ENCODE assay signal across 11 mouse cellular contexts in the genomic region with DNA sequence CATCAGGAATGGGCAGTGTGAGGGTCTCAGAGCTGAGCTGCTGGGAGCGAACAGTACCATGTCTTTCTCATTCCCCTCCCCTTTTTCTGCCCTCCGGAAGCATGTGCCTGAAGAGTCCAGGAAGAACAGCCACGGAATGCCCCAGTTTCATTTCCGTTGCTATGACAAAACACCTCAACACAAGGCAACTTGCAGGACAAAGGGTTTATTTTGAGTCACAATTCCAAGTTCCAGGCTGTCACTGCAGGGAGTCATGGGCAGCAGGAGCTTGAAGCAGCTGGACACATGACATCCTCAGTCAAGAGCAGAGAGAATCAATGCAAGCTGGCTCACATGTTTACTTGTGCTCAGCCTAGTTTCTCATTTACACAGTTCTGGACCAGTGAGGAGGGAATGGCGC. TPM values are rescaled to one million over a fixed set of nuclear protein-coding genes. Genes with fewer than 3 reads are reported as not detected.
DNase-seq lines count a peak whose midpoint lies in the region; ATAC-seq and TF ChIP-seq lines count a peak whose summit lies in the region.
"Had no signal": no experiment of that assay in that cellular context is flagged by ENCODE, and none has a peak within 500 bp of the region (broad histone marks: within the 10 kb centered on the region; RNA-seq: fewer than 3 reads in every experiment).

No protein-coding gene starts in this region.

- TF ChIP-seq CTCF in intestine, postnatal 0 days (IDR thresholded peaks at IDR 0.05; ENCODE audit: low read depth): no peak
- TF ChIP-seq CTCF in hindbrain, postnatal 0 days (IDR thresholded peaks at IDR 0.05; ENCODE audit: low read depth): no peak

- H3K4me2 ChIP-seq in intestine, embryonic 14.5 days (ENCODE audit: low read length): no peak overlapping the region
- H3K4me2 ChIP-seq in intestine, postnatal 0 days (replicated peaks; ENCODE audit: low read depth): no peak overlapping the region
- no peak overlapping the region for H3K4me2 ChIP-seq in embryonic facial prominence, embryonic 13.5 days
- H3K4me2 ChIP-seq in hindbrain, postnatal 0 days (ENCODE audit: low read depth, low read length): no peak overlapping the region
- H3K4me2 ChIP-seq in midbrain, embryonic 14.5 days (ENCODE audit: low read length): no peak overlapping the region
- H3K4me2 ChIP-seq: liver, embryonic 12.5 days had no signal

- WGBS in intestine, embryonic 14.5 days: 70% methylated on average over 5 of the region's 5 CpGs
- 63% methylated on average over 5 of the region's 5 CpGs for WGBS in intestine, postnatal 0 days
- WGBS in embryonic facial prominence, embryonic 13.5 days: 71% methylated on average over 5 of the region's 5 CpGs
- 28% methylated on average over 5 of the region's 5 CpGs for WGBS in hindbrain, postnatal 0 days
- WGBS in midbrain, embryonic 14.5 days: 38% methylated on average over 5 of the region's 5 CpGs

- no peaks in the 10 kb centered on the region for H3K36me3 ChIP-seq in intestine, embryonic 14.5 days (ENCODE audit: control insufficient read depth, insufficient read depth, low read length)
- no peaks in the 10 kb centered on the region for H3K36me3 ChIP-seq in intestine, postnatal 0 days (ENCODE audit: control insufficient read depth, insufficient read depth)
- no peaks in the 10 kb centered on the region for H3K36me3 ChIP-seq in embryonic facial prominence, embryonic 13.5 days
- no peaks in the 10 kb centered on the region for H3K36me3 ChIP-seq in hindbrain, postnatal 0 days (ENCODE audit: insufficient read depth, low read length)
- no peaks in the 10 kb centered on the region for H3K36me3 ChIP-seq in midbrain, embryonic 14.5 days (ENCODE audit: control insufficient read depth, insufficient read depth, low read length)
- H3K36me3 ChIP-seq: liver, embryonic 12.5 days had no signal

- no peaks in the 10 kb centered on the region for H3K9me3 ChIP-seq in intestine, embryonic 14.5 days (ENCODE audit: control insufficient read depth, low read length)
- H3K9me3 ChIP-seq in intestine, postnatal 0 days (ENCODE audit: control insufficient read depth): no peaks in the 10 kb centered on the region
- H3K9me3 ChIP-seq in embryonic facial prominence, embryonic 13.5 days: no peaks in the 10 kb centered on the region; the same call in 1 of the 2 replicates
- H3K9me3 ChIP-seq in hindbrain, postnatal 0 days (ENCODE audit: low read length): no peaks in the 10 kb centered on the region
- H3K9me3 ChIP-seq in midbrain, embryonic 14.5 days (ENCODE audit: control insufficient read depth, low read length): no peaks in the 10 kb centered on the region
- H3K9me3 ChIP-seq: liver, embryonic 12.5 days had no signal

- H3K4me1 ChIP-seq in intestine, embryonic 14.5 days (replicated peaks; ENCODE audit: control insufficient read depth, insufficient read depth, low read length): no peaks in the 10 kb centered on the region; the same call in 1 of the 2 replicates
- peaks cover 5% of the 10 kb centered on the region; the same call in 1 of the 2 replicates for H3K4me1 ChIP-seq in intestine, postnatal 0 days (replicated peaks; ENCODE audit: control insufficient read depth, insufficient read depth, low read length)
- H3K4me1 ChIP-seq in embryonic facial prominence, embryonic 13.5 days: peaks cover 7% of the 10 kb centered on the region
- peaks cover 4% of the 10 kb centered on the region for H3K4me1 ChIP-seq in hindbrain, postnatal 0 days (ENCODE audit: insufficient read depth, low read length)
- no peaks in the 10 kb centered on the region for H3K4me1 ChIP-seq in midbrain, embryonic 14.5 days (ENCODE audit: control insufficient read depth, insufficient read depth, low read length)

- H3K27me3 ChIP-seq in intestine, embryonic 14.5 days (replicated peaks; ENCODE audit: control insufficient read depth, insufficient read depth, low read length): no peaks in the 10 kb centered on the region
- no peaks in the 10 kb centered on the region for H3K27me3 ChIP-seq in intestine, postnatal 0 days (replicated peaks; ENCODE audit: control insufficient read depth, insufficient read depth, low read length)
- no peaks in the 10 kb centered on the region for H3K27me3 ChIP-seq in embryonic facial prominence, embryonic 13.5 days
- H3K27me3 ChIP-seq in hindbrain, postnatal 0 days (ENCODE audit: insufficient read depth, low read length): no peaks in the 10 kb centered on the region
- H3K27me3 ChIP-seq in midbrain, embryonic 14.5 days (ENCODE audit: control insufficient read depth, insufficient read depth, low read length): no peaks in the 10 kb centered on the region
- H3K27me3 ChIP-seq: liver, embryonic 12.5 days had no signal

- H3K9ac ChIP-seq in intestine, embryonic 14.5 days (ENCODE audit: low read length): no peak overlapping the region
- H3K9ac ChIP-seq in intestine, postnatal 0 days (ENCODE audit: low read depth, low read length): no peak overlapping the region
- H3K9ac ChIP-seq in embryonic facial prominence, embryonic 13.5 days: no peak overlapping the region
- H3K9ac ChIP-seq in hindbrain, postnatal 0 days (replicated peaks; ENCODE audit: low read length): no peak overlapping the region
- no peak overlapping the region for H3K9ac ChIP-seq in midbrain, embryonic 14.5 days (replicated peaks; ENCODE audit: low read length)
- H3K9ac ChIP-seq: liver, embryonic 12.5 days had no signal

- no peak for DNase-seq in intestine, embryonic 14.5 days (ENCODE audit: low spot score)
- peak; percentile 40 for DNase-seq in hindbrain, postnatal 0 days (ENCODE audit: low spot score)
- no peak for DNase-seq in midbrain, embryonic 14.5 days
- no peak for DNase-seq in layer of hippocampus, adult 8-10 months (ENCODE audit: low spot score in 2 of 2)
- DNase-seq in c-Kit-positive CD71-positive TER-119-positive erythroid progenitor cells, embryonic 14.5 days (ENCODE audit: low spot score): no peak
- no peak for DNase-seq in layer of hippocampus, postnatal 14 days (ENCODE audit: low spot score in 2 of 2)
- DNase-seq: gastrocnemius, postnatal 36 days; right cerebral cortex, adult 18-20 months had no signal

- no peak for ATAC-seq in intestine, embryonic 14.5 days (replicated peaks; ENCODE audit: low FRiP score, low TSS enrichment, low read depth)
- ATAC-seq in intestine, postnatal 0 days: no peak
- ATAC-seq in embryonic facial prominence, embryonic 13.5 days (ENCODE audit: insufficient number of reproducible peaks, insufficient read depth, low FRiP score, low TSS enrichment, low read depth): no peak
- peak; percentile 62 for ATAC-seq in hindbrain, postnatal 0 days
- ATAC-seq in midbrain, embryonic 14.5 days (ENCODE audit: low FRiP score, low TSS enrichment): no peak
- ATAC-seq: liver, embryonic 12.5 days had no signal

- H3K4me3 ChIP-seq in intestine, embryonic 14.5 days (ENCODE audit: low read depth, low read length): no peak overlapping the region
- no peak overlapping the region for H3K4me3 ChIP-seq in intestine, postnatal 0 days (ENCODE audit: low read depth, low read length)
- no peak overlapping the region for H3K4me3 ChIP-seq in embryonic facial prominence, embryonic 13.5 days
- H3K4me3 ChIP-seq in hindbrain, postnatal 0 days (ENCODE audit: low read length): no peak overlapping the region
- H3K4me3 ChIP-seq in midbrain, embryonic 14.5 days (replicated peaks; ENCODE audit: low read depth, low read length): no peak overlapping the region
- H3K4me3 ChIP-seq: liver, embryonic 12.5 days had no signal

- H3K27ac ChIP-seq in intestine, embryonic 14.5 days (ENCODE audit: low read depth): peak overlapping the region; percentile 54; the same call in 1 of the 2 replicates
- H3K27ac ChIP-seq in intestine, postnatal 0 days (ENCODE audit: low read depth, low read length): no peak overlapping the region
- peak overlapping the region; percentile 48; the same call in 1 of the 2 replicates for H3K27ac ChIP-seq in embryonic facial prominence, embryonic 13.5 days
- H3K27ac ChIP-seq in hindbrain, postnatal 0 days: peak overlapping the region; percentile 65
- H3K27ac ChIP-seq in midbrain, embryonic 14.5 days (replicated peaks; ENCODE audit: low read depth, low read length): peak overlapping the region; percentile 32; the same call in 1 of the 2 replicates
- H3K27ac ChIP-seq: liver, embryonic 12.5 days had no signal

RNA-seq across cellular contexts. Expression of gene 1700001O22Rik, which starts 53.4 kb away (rescaled TPM):
- 2.1 and 2.2 TPM in 2 replicates for polyA plus RNA-seq in intestine, embryonic 14.5 days (2014; fragmentation: Nextera tagmentation; extraction: Ambion mirVana)
- 0.58 and 0.60 TPM in 2 replicates for polyA plus RNA-seq in intestine, postnatal 0 days (2015; fragmentation: Nextera tagmentation; extraction: Ambion mirVana)
- polyA plus RNA-seq in embryonic facial prominence, embryonic 13.5 days (2015; fragmentation: Nextera tagmentation; extraction: Ambion mirVana): 2.8 and 2.9 TPM in 2 replicates
- total RNA-seq in hindbrain, postnatal 0 days (2014; rRNA removed): 0.75 and 2.4 TPM in 2 replicates
- polyA plus RNA-seq in hindbrain, postnatal 0 days (2015; fragmentation: Nextera tagmentation; extraction: Ambion mirVana): 1.8 and 2.6 TPM in 2 replicates
- polyA plus RNA-seq in midbrain, embryonic 14.5 days (2014; fragmentation: Nextera tagmentation; extraction: Ambion mirVana): 0.87 and 1.0 TPM in 2 replicates
- 10 to 100 TPM in 1 of 4 experiments, 1 to 10 TPM in 3; 6.1 to 12.4 (median 7.1) TPM for total RNA-seq in layer of hippocampus, adult 8-10 months (2022)
- total RNA-seq in layer of hippocampus, postnatal 14 days (2021): 1 to 10 TPM; 2.9 to 3.8 TPM

RNA-seq across cellular contexts. Expression of gene Ntmt1, which starts 57.6 kb away (rescaled TPM):
- 105 and 110 TPM in 2 replicates for polyA plus RNA-seq in intestine, embryonic 14.5 days (2014; fragmentation: Nextera tagmentation; extraction: Ambion mirVana)
- 45.3 and 50.5 TPM in 2 replicates for polyA plus RNA-seq in intestine, postnatal 0 days (2015; fragmentation: Nextera tagmentation; extraction: Ambion mirVana)
- 94.9 and 105 TPM in 2 replicates for polyA plus RNA-seq in embryonic facial prominence, embryonic 13.5 days (2015; fragmentation: Nextera tagmentation; extraction: Ambion mirVana)
- total RNA-seq in hindbrain, postnatal 0 days (2014; rRNA removed): 79.5 and 96.3 TPM in 2 replicates
- 95.9 and 99.6 TPM in 2 replicates for polyA plus RNA-seq in hindbrain, postnatal 0 days (2015; fragmentation: Nextera tagmentation; extraction: Ambion mirVana)
- 114 and 122 TPM in 2 replicates for polyA plus RNA-seq in midbrain, embryonic 14.5 days (2014; fragmentation: Nextera tagmentation; extraction: Ambion mirVana)
- total RNA-seq in layer of hippocampus, adult 8-10 months (2022): 10 to 100 TPM; 29.6 to 33.4 (median 32.3) TPM
- 10 to 100 TPM; 38.9 to 41.9 TPM for total RNA-seq in layer of hippocampus, postnatal 14 days (2021)
